Mouse (Mus musculus): Measurements from ENCODE around the gene Nkap.
"Not testable (repeated sequence)": the region's sequence is repeated elsewhere in the genome, so short reads cannot be mapped to it uniquely, and the experiment has no call there.

Gene Nkap

DNA sequence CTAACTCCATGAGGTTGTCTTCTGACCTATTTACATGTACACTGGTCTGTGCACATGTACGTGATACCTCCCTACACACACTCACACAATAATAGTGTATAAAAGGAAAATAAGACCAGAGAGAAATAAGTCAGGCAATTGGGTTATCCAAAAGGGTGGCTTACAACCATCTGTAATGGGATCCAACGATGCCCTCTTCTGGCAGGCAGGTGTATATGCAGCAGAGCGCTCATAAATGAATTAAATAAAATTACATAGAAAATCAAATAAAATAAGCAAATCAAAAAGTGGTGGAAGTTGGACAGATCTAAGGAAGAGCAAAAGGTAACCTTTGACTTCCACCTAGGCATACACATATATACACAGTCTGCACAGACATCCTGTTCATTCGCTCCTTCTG is 31.2 kb downstream of the Nkap start:
- DNase-seq (ENCODE audit: low spot score in 2 of 2): no peak

DNA sequence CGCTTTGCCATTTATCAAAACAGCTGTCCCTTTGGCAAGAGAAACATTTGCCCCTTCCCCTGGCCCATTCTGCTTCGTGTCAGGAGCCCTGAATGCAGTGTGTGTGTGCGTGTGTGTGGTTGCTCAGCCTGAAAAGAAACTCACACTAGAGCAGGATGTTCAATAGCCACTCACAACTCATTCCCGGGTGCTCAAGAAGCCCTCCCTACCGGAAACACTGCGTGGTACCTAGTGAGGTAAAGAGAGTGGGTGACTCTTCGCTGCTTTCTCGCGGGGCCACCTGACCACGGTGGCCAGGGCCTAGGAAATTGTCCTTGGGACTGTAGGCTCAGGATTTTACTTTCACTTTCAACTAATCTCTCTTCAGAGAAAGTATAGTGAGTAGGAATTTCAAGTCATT is 34.6 kb downstream of the Nkap start:
- no peak for DNase-seq (ENCODE audit: low spot score in 2 of 2)

DNA sequence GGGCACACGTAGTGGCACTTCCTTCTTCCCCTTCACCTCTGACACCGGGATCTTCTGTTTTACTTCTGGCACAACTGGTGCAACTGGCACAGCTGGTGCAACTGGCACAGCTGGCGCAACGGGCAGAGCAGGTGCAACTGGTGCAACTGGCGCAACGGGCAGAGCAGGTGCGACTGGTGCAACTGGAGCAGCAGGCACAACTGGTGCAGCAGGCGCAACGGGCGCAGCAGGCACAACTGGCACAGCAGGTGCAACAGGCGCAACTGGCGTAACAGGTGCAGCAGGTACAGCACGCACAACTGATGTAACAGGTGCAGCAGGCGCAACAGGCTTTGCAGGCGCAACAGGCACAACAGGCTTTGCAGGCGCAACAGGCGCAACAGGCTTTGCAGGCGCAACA is 36.5 kb downstream of the Nkap start:
- no peak for DNase-seq (ENCODE audit: low spot score in 2 of 2)

DNA sequence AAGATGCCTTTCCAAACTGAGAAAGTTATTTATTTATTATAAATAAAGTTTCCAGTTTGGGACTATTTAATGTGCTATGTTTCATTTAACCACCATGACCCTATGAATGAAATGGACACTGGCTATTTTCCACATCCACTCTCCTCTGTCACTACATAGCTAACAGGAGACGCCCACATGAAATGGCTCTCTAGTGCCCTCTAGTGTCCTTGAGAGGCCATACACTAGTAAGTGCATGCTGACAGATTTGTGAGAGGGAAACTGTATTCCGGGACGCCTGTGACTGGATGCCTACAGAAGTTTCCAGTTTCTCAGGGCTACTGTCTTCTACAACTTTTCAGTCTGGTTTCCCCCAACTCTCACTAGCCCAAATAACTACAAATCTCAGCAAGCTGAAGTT is 40.5 kb downstream of the Nkap start:
- no peak for DNase-seq (ENCODE audit: low spot score in 2 of 2)

DNA sequence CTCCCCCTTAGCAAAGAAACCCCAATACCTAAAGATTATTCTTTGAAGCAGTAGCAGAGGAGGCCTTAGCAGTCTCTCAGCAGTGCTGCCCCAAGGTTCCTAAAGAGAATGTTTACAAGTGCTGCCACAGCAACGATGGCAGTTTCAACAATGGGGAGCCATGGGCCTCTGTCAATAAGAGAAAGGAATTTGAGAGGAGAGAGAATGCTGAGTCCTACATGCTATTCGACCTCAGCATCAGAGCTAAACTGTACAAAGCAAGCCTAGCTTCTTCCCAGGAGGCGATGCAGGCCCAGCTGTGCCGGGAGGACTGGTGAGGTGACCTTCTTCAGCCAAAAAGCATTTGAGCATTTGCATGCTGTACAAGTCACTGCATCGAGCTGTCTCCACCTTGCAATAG is 42.1 kb downstream of the Nkap start, which contains the start of gene Akap14:
Akap14 (minus strand) TSS at position 101 of the 400 bp plus-strand sequence.
- DNase-seq (ENCODE audit: low spot score in 2 of 2): no peak

DNA sequence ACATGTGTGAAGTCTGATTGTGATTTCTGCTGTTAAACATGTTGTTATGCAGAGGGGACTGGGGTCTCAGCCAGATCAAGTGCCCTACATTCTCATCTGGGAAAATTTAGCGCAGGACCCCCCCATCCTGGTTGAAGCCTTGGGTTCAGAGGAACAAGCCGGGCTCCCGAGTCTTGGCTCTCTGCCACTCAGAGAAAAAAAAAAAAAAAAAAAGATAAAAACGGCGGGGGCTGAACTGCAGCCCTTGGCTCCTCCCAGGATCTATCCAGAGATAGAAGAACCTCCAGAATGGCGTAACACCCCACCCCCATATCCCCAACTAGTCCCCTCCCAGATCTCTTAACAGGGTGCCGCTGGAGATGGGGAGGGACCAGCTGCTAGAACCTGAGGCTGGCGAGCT is 57.8 kb downstream of the Nkap start:
- not testable (repeated sequence) for DNase-seq (ENCODE audit: low spot score in 2 of 2)

DNA sequence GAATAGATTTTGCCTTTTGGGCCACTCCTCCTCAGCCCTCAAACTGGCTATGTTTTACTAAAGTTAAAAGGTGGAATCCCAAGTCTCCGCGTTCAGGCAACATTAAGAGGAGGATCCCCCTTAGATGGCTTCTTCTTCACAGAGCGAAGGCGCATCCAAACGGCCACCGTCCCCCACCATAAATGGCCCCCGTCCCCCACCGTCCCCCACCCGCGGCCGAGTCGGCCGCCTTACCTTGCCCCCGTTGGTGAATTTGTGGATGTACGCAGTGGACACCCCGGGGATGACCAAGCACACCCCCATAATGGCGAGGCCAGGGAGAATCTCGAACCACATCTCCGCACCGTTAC is 64.1 kb downstream of the Nkap start:
- no peak for DNase-seq (ENCODE audit: low spot score in 2 of 2)

DNA sequence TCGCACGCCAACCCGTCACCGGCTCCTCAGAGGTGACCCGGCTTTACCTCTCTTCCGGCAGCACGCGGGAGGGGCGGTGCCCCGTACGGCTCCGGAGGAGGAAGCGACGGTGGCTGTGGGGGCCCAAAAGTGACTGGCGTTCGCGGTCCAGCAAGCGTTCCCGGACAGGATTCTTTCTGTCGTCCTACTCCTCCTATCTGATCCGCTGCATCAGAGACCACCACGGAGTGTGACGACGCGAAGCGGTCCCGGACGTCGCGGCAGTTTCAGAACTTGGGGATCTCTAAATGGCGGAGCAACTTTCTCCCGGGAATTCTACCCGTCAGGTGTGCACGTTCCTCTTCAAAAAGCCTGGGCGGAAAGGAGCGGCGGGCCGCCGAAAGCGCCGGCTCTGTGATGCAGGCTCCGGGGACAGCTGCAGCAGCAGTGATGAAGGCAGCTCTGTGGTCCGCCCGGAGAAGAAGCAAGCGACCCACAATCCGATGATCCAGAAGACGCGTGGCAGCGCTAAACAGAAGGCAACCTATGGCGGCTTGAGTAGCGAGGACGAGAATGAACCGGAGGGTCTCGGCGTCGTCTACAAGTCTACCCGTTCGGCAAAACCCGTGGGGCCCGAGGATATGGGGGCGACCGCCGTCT is 64.6 kb downstream of the Nkap start, which contains the start of the genes Ndufa1 and Rnf113a1:
Ndufa1 (minus strand) TSS at position 59 of the 639 bp plus-strand sequence.
Rnf113a1 (plus strand) TSS at position 141 of the 639 bp plus-strand sequence.
- DNase-seq (ENCODE audit: low spot score in 2 of 2): peak; percentile 69 to 75

DNA sequence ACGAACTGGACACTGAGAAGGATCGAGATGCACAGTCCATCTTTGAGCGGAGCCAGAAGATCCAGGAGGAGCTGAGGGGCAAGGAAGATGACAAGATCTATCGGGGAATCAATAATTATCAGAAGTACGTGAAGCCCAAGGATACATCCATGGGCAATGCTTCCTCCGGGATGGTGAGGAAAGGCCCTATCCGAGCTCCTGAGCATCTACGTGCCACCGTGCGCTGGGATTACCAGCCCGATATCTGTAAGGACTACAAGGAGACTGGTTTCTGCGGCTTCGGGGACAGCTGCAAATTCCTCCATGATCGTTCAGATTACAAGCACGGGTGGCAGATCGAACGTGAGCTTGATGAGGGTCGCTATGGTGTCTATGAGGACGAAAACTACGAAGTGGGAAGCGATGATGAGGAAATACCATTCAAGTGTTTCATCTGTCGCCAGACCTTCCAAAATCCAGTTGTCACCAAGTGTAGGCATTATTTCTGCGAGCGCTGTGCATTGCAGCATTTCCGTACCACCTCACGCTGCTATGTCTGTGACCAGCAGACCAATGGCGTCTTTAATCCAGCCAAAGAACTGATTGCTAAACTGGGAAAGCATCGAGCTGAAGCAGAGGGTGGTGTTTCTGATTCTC is 65.3 kb downstream of the Nkap start:
- DNase-seq (ENCODE audit: low spot score in 2 of 2): peak in 1 of 2 experiments; percentile 16

DNA sequence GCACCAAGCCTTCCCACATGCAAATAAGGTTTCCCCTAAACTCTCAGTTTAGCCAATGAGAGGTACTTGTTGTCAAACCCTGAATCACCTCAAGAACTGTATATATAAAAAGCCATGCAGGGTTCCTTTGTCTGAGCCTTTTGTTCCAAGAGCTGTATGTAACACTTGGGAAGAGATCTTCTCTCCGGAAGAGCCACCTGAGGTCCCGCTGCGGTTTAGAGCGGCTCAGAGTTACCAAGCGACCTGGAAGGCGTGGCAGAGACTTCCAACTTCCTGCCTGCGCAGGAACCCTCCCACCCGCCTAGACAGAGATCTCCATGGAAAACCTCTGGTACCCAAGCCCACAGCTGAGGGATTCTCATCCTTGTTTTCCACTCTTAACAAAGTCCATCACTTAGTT is 72.1 kb downstream of the Nkap start:
- no peak for DNase-seq (ENCODE audit: low spot score in 2 of 2)
